Mouse (Mus musculus) cerebellum, adult 11 months (tissue): Measurements from ENCODE around the gene Itpripl2.

Experiments used
- DNase-seq: peaks from one replicate; pipeline ENCODE4 v3.0.0; 2022

Gene Itpripl2

GRCm38 (mm10) chr7:118486917-118487316 lies 4.9 kb downstream of the Itpripl2 start:
- DNase-seq = no peak

GRCm38 (mm10) chr7:118483996-118484395 lies 7.8 kb downstream of the Itpripl2 start:
- DNase-seq = no peak

- DNase-seq = no peak
These were observed 9.8 kb downstream of the Itpripl2 start for GRCm38 (mm10) chr7:118482001-118482400.

GRCm38 (mm10) chr7:118481047-118481810 lies 10.5 kb downstream of the Itpripl2 start:
- no peak for DNase-seq

GRCm38 (mm10) chr7:118480160-118480709 lies 11.5 kb downstream of the Itpripl2 start:
- no peak for DNase-seq

GRCm38 (mm10) chr7:118478835-118479312 lies 12.9 kb downstream of the Itpripl2 start:
- no peak for DNase-seq

GRCm38 (mm10) chr7:118476428-118476827 lies 15.3 kb downstream of the Itpripl2 start:
- no peak for DNase-seq

GRCm38 (mm10) chr7:118475008-118475705 lies 16.6 kb downstream of the Itpripl2 start:
- no peak for DNase-seq

GRCm38 (mm10) chr7:118472886-118473285 lies 18.9 kb downstream of the Itpripl2 start:
- DNase-seq = no peak

GRCm38 (mm10) chr7:118468060-118468459 lies 23.7 kb downstream of the Itpripl2 start:
- no peak for DNase-seq

GRCm38 (mm10) chr7:118464432-118464831 lies 27.3 kb downstream of the Itpripl2 start:
- no peak for DNase-seq

GRCm38 (mm10) chr7:118462818-118463762 lies 28.7 kb downstream of the Itpripl2 start:
- no peak for DNase-seq

GRCm38 (mm10) chr7:118461400-118462136 lies 30.2 kb downstream of the Itpripl2 start:
- no peak for DNase-seq

- no peak for DNase-seq
These were observed 38.1 kb downstream of the Itpripl2 start for GRCm38 (mm10) chr7:118453722-118454121.

GRCm38 (mm10) chr7:118452940-118453339 lies 38.8 kb downstream of the Itpripl2 start:
- no peak for DNase-seq

- peak; percentile 20 for DNase-seq
These were observed 43.4 kb downstream of the Itpripl2 start, which contains the start of gene Syt17 for GRCm38 (mm10) chr7:118448134-118448967. Gene Syt17, minus strand, starts transcription at chr7:118448222.

- peak; percentile 8 for DNase-seq
These were observed 44.3 kb downstream of the Itpripl2 start for GRCm38 (mm10) chr7:118447291-118448133.

- no peak for DNase-seq
These were observed 47.8 kb downstream of the Itpripl2 start for GRCm38 (mm10) chr7:118443895-118444485.

- DNase-seq = no peak
These were observed 48.4 kb downstream of the Itpripl2 start for GRCm38 (mm10) chr7:118443371-118443770.
